Mouse (Mus musculus): ENCODE measurements around the gene Sulf2.

Sulf2 gene

GRCm38 (mm10) chr2:166175552-166176136 lies 20.2 kb upstream of the Sulf2 start:
- no peak for DNase-seq (ENCODE audit: low spot score in 2 of 2)

GRCm38 (mm10) chr2:166175145-166175544 lies 19.7 kb upstream of the Sulf2 start:
- peak in 1 of 2 experiments; percentile 12 for DNase-seq (ENCODE audit: low spot score in 2 of 2)

GRCm38 (mm10) chr2:166173169-166173568 lies 17.7 kb upstream of the Sulf2 start:
- DNase-seq (ENCODE audit: low spot score in 2 of 2) = no peak

- DNase-seq (ENCODE audit: low spot score in 2 of 2) = no peak
Measured at GRCm38 (mm10) chr2:166170173-166170572, 14.7 kb upstream of the Sulf2 start.

- no peak for DNase-seq (ENCODE audit: low spot score in 2 of 2)
Measured at GRCm38 (mm10) chr2:166168868-166169267, 13.4 kb upstream of the Sulf2 start.

GRCm38 (mm10) chr2:166167387-166167786 lies 11.9 kb upstream of the Sulf2 start:
- DNase-seq (ENCODE audit: low spot score in 2 of 2) = no peak

- DNase-seq (ENCODE audit: low spot score in 2 of 2) = no peak
Measured at GRCm38 (mm10) chr2:166165396-166165795, 9.9 kb upstream of the Sulf2 start.

GRCm38 (mm10) chr2:166164601-166165000 lies 9.1 kb upstream of the Sulf2 start:
- no peak for DNase-seq (ENCODE audit: low spot score in 2 of 2)

GRCm38 (mm10) chr2:166163917-166164316 lies 8.5 kb upstream of the Sulf2 start:
- no peak for DNase-seq (ENCODE audit: low spot score in 2 of 2)

- DNase-seq (ENCODE audit: low spot score in 2 of 2) = no peak
Measured at GRCm38 (mm10) chr2:166163252-166163651, 7.8 kb upstream of the Sulf2 start.

- DNase-seq (ENCODE audit: low spot score in 2 of 2) = no peak
Measured at GRCm38 (mm10) chr2:166162160-166162559, 6.7 kb upstream of the Sulf2 start.

GRCm38 (mm10) chr2:166159276-166159675 lies 3.8 kb upstream of the Sulf2 start:
- no peak for DNase-seq (ENCODE audit: low spot score in 2 of 2)

GRCm38 (mm10) chr2:166157767-166158561 lies 2.5 kb upstream of the Sulf2 start:
- DNase-seq (ENCODE audit: low spot score in 2 of 2) = no peak

- DNase-seq (ENCODE audit: low spot score in 2 of 2) = no peak
Measured at GRCm38 (mm10) chr2:166157144-166157543, 1.7 kb upstream of the Sulf2 start.

- DNase-seq (ENCODE audit: low spot score in 2 of 2) = no peak
Measured at GRCm38 (mm10) chr2:166156122-166156521, 659 bp upstream of the Sulf2 start.

GRCm38 (mm10) chr2:166154749-166155453 lies 562 bp downstream of the Sulf2 start:
- peak in 1 of 2 experiments; percentile 9 for DNase-seq (ENCODE audit: low spot score in 2 of 2)

GRCm38 (mm10) chr2:166153891-166154711 lies 1.4 kb downstream of the Sulf2 start:
- no peak for DNase-seq (ENCODE audit: low spot score in 2 of 2)

- no peak for DNase-seq (ENCODE audit: low spot score in 2 of 2)
Measured at GRCm38 (mm10) chr2:166153399-166153793, 2.1 kb downstream of the Sulf2 start.

- no peak for DNase-seq (ENCODE audit: low spot score in 2 of 2)
Measured at GRCm38 (mm10) chr2:166152734-166153398, 2.6 kb downstream of the Sulf2 start.

GRCm38 (mm10) chr2:166151510-166152473 lies 3.7 kb downstream of the Sulf2 start:
- DNase-seq (ENCODE audit: low spot score in 2 of 2) = no peak

Measured in thymus, postnatal 10 days (tissue).